Mouse (Mus musculus) heart, embryonic 15.5 days (tissue): ENCODE data around the gene a. TPM values are rescaled to one million over a fixed set of nuclear protein-coding genes. Genes with fewer than 3 reads are reported as not detected.

ENCODE experiments used
- ATAC-seq: fragments of 200-750 bp; cut with Nextera tagmentation; replicated peaks from 2 replicates; pipeline ENCODE4 v1.8.0; 2017; ENCODE audit warnings: low read depth, moderate TSS enrichment; ENCODE audit not compliant: insufficient number of reproducible peaks, insufficient read depth, low FRiP score
- H3K27ac ChIP-seq: fragments of 300-500 bp; sonication (generic); 2 replicates; pipeline ENCODE4 v1.5.1; 2015; ENCODE audit warnings: mild to moderate bottlenecking, inconsistent platforms
- H3K27me3 ChIP-seq: fragments of 300-500 bp; sonication (generic); 2 replicates; pipeline ENCODE4 v1.6.1; 2015; ENCODE audit warnings: inconsistent platforms
- H3K36me3 ChIP-seq: fragments of 300-500 bp; sonication (generic); 2 replicates; pipeline ENCODE4 v1.6.1; 2015; ENCODE audit warnings: mild to moderate bottlenecking, inconsistent platforms
- H3K4me1 ChIP-seq: fragments of 300-500 bp; sonication (generic); replicated peaks from 2 replicates; pipeline ENCODE4 v1.6.1; 2015; ENCODE audit warnings: inconsistent platforms
- H3K4me2 ChIP-seq: fragments of 300-500 bp; sonication (generic); 2 replicates; pipeline ENCODE4 v1.6.1; 2015; ENCODE audit warnings: inconsistent platforms, mild to moderate bottlenecking, moderate library complexity
- H3K4me3 ChIP-seq: fragments of 300-500 bp; sonication (generic); 2 replicates; pipeline ENCODE4 v1.5.1; 2015; ENCODE audit warnings: mild to moderate bottlenecking, inconsistent platforms
- H3K9ac ChIP-seq: fragments of 300-500 bp; sonication (generic); 2 replicates; pipeline ENCODE4 v1.6.1; 2015; ENCODE audit warnings: mild to moderate bottlenecking, inconsistent platforms
- H3K9me3 ChIP-seq: fragments of 300-500 bp; sonication (generic); replicated peaks from 2 replicates; pipeline ENCODE4 v1.6.1; 2016; ENCODE audit warnings: inconsistent platforms
- WGBS: fragments of 180-500 bp; shearing (Covaris S2); methylation state at CpG from one replicate; pipeline ENCODE4 v1.1.7; 2015; ENCODE audit warnings: mixed read lengths; 5-methylcytosine and 5-hydroxymethylcytosine counted together
- polyA plus RNA-seq: library from polyadenylated mRNA; unstranded; fragments of >200 nt; fragmentation: Nextera tagmentation; extraction: Ambion mirVana; gene quantifications from 2 replicates; pipeline ENCODE4 v1.2.1, GENCODE M21; 2015

a gene
- polyA plus RNA-seq, 1 experiment from 2014 or later: 0.30 TPM

DNA sequence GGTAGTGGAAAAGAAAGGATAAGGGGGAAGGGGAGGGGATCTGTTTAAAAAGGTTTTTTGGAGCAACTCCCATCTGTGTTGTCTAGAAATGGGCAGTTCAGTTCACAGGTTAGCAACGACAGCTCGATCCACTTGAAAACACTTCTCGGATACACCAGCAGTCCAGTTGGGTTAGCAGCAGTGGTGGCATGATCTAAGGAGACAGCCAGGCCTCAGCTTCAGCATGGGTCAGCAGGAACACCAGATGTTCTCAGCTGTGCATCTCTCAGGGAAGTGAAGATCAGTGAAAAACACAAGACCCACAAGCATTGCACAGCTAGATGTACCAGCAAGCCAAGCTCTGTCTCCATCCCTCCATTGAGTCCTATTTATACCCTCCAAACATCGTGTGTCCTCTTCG lies 295.1 kb downstream of the a start:
- WGBS: 80% methylated on average over 5 of the region's 5 CpGs
- H3K9ac ChIP-seq: no peak overlapping the region
- no peak overlapping the region for H3K4me2 ChIP-seq
- ATAC-seq: no peak
- H3K4me1 ChIP-seq: peaks cover 4% of the 10 kb centered on the region
- no peaks in the 10 kb centered on the region for H3K9me3 ChIP-seq
- H3K36me3 ChIP-seq: no peaks in the 10 kb centered on the region
- H3K4me3 ChIP-seq: no peak overlapping the region
- H3K27me3 ChIP-seq: 0 out of 2 replicates have a peak, but pooled peaks cover 2% of the 10 kb centered on the region
- H3K27ac ChIP-seq: no peak overlapping the region

DNA sequence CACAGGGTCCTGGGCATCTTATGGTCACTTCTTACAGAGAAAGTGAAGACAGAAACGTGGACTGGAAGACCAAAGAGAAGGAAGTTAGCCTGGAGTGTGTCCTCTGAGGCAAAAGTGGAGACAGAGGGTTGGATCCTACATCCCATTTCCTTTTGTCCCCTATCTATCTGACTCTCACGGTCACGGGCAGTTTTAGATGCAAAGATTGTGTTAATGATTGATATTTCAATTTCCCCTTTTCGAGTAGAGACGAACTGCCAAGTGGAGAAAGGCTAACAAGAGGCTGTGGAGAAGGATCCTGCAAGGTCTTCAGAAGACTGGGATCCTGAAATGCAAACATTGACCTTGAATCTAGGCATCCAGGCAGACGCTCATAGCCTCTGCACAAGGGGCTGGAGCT lies 297.1 kb downstream of the a start:
- Histone ChIP-seq H3K36me3 (no peaks in the 10 kb centered on the region), H3K9me3 (no peaks in the 10 kb centered on the region), H3K4me3 (no peak overlapping the region), H3K9ac (no peak overlapping the region), H3K4me1 (peaks cover 4% of the 10 kb centered on the region), H3K27ac (no peak overlapping the region), H3K27me3 (no peaks in the 10 kb centered on the region), H3K4me2 (no peak overlapping the region)
- no peak for ATAC-seq
- 69% methylated on average over 6 of the region's 6 CpGs for WGBS

DNA sequence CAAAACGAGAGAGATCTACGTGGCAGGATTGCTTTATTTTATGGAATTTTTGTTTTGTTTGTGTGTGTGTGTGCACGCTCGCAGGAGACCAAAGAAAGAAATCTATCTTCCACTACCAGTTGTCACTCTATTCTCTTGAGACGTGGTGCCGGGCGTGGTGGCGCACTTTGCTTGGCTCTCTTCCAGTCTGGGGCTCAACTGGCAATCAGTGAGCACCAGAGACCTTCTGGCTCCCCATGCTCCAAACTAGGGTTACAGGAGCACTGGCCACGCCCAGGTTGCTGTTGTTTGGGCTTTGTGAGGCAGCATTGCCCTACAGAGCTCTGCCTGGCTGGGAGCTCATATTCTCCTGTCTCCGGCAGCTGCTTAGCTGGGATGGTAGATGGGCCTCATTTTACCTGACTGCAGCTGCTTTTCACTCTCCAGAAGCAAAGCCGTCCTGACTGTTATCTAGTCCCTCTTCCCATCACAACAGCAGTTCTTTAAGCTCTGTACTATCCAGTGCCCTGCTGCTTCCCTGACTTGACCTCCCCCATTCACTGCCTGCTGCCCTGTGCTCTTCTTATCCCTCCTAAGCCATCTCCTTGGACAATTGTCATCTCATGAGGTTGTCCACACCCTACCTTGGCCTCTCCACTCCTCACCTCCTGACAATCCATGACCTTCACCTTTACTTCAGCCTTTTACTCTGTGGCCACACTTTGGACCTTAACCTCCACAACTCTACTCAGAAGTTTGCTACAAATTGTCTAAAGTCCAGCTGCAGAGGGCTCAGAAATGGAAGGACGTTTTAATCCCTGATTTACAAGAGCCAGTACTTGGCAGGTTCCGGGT lies 299.9 kb downstream of the a start:
- no peak overlapping the region for H3K4me3 ChIP-seq
- 55% methylated on average over 13 of the region's 13 CpGs for WGBS
- ATAC-seq: no peak
- no peaks in the 10 kb centered on the region for H3K9me3 ChIP-seq
- H3K4me2 ChIP-seq: no peak overlapping the region
- H3K27ac ChIP-seq: no peak overlapping the region
- H3K36me3 ChIP-seq: no peaks in the 10 kb centered on the region
- H3K27me3 ChIP-seq: no peaks in the 10 kb centered on the region
- peaks cover 4% of the 10 kb centered on the region for H3K4me1 ChIP-seq
- H3K9ac ChIP-seq: no peak overlapping the region

DNA sequence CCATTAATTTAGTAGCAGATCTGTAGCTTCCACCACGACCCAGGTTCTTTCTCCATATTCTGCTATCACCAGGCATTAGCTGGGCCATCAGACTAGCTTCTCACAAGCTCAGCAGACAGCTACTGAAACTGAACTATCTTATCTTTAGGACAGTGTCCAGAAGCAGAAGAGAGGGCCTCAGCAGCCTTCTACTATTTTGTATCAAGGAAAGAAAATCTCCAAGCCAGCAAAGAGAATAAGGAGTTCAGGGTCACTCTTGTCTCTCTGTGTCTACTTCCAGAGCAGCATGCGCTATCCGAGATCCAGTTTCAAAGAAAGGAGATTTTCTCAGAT lies 300.5 kb downstream of the a start:
- Histone ChIP-seq H3K4me1 (peaks cover 4% of the 10 kb centered on the region), H3K9me3 (no peaks in the 10 kb centered on the region), H3K27me3 (no peaks in the 10 kb centered on the region), H3K36me3 (no peaks in the 10 kb centered on the region), H3K9ac (no peak overlapping the region), H3K27ac (no peak overlapping the region), H3K4me3 (no peak overlapping the region), H3K4me2 (no peak overlapping the region)
- no peak for ATAC-seq
- WGBS: 55% methylated on average over 3 of the region's 3 CpGs

DNA sequence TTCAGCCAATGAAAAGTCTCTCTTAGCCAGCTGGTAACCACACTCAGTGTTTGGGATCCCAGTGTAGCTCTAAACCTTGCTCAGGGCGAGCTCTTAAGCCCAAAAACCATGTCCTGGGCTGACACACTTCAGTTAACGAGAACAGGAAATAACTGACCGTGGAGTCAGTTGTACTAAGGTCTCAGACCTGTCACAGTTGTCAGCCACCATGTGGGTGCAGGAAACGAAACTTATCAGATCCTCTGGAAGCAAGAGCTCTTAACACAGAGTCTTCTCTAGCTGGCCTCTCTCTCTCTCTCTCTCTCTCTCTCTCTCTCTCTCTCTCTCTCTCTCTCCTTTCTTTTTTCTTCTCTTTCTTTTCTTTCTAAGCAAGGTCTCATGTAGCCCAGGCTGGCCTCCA lies 302.2 kb downstream of the a start:
- peaks cover 4% of the 10 kb centered on the region for H3K4me1 ChIP-seq
- no peak for ATAC-seq
- 25% methylated on average over 4 of the region's 4 CpGs for WGBS
- H3K9me3 ChIP-seq: no peaks in the 10 kb centered on the region
- no peak overlapping the region for H3K4me2 ChIP-seq
- no peaks in the 10 kb centered on the region for H3K36me3 ChIP-seq
- H3K27me3 ChIP-seq: no peaks in the 10 kb centered on the region
- H3K27ac ChIP-seq: no peak overlapping the region
- H3K4me3 ChIP-seq: no peak overlapping the region
- no peak overlapping the region for H3K9ac ChIP-seq

DNA sequence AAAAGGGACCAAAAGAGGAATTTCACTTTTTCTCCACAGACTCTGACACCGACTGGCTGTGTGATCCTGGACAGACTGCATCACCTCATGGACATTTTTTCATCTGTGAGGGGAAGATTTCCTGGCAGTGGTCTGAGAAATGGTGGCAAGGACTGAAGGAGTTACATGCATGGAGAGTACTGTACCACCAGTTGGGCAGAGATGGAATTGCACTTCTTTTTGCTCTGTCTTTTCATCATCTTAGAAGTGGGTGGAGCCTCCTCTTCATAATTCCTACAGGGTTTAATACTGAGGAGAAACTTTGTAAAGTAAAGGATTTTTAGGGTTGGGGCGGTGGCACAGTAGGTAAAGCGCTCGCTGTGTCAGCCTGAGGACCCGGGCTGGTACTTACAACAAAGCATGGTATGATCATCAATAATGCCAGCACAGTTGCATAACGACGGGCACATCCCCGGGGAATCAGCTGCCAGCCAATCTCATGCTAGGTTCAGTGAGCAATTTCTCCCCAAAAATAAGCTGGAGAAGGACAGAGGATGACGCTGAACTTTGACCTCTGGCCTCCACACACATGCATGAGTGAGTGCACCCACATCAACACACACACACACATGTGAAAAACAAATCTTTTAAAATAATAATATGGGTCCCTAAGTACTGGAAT lies 307.6 kb downstream of the a start:
- Histone ChIP-seq H3K9me3 (no peaks in the 10 kb centered on the region), H3K27ac (no peak overlapping the region), H3K4me1 (no peaks in the 10 kb centered on the region; the same call in 1 of the 2 replicates), H3K4me2 (no peak overlapping the region), H3K9ac (no peak overlapping the region), H3K4me3 (no peak overlapping the region), H3K27me3 (no peaks in the 10 kb centered on the region), H3K36me3 (no peaks in the 10 kb centered on the region)
- ATAC-seq: no peak
- 84% methylated on average over 9 of the region's 9 CpGs for WGBS

DNA sequence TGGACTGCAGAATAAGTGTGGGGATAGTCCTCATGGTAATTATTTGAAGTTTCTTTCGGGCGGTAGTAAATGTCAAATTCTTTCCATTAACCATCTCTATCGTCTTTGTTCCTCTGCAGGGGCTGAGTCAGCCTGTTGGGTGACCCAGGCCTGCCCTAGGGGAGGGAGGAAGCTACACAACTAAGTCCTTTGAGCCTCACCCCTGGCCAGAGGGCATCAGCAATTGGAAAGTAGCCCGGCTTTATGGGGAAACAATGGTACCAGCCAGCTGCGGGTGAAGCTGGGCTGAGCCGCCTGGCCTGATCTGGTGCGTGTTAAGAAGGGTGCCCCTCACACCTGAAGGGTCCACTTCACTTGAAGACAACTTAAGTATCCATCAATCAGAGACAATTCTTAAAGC lies 308.2 kb downstream of the a start:
- Histone ChIP-seq H3K4me2 (no peak overlapping the region), H3K27me3 (no peaks in the 10 kb centered on the region), H3K9ac (no peak overlapping the region), H3K9me3 (no peaks in the 10 kb centered on the region), H3K4me1 (no peaks in the 10 kb centered on the region; the same call in 1 of the 2 replicates), H3K27ac (no peak overlapping the region), H3K36me3 (no peaks in the 10 kb centered on the region), H3K4me3 (no peak overlapping the region)
- no peak; the same call in 1 of the 2 replicates for ATAC-seq
- WGBS: 51% methylated on average over 7 of the region's 7 CpGs

DNA sequence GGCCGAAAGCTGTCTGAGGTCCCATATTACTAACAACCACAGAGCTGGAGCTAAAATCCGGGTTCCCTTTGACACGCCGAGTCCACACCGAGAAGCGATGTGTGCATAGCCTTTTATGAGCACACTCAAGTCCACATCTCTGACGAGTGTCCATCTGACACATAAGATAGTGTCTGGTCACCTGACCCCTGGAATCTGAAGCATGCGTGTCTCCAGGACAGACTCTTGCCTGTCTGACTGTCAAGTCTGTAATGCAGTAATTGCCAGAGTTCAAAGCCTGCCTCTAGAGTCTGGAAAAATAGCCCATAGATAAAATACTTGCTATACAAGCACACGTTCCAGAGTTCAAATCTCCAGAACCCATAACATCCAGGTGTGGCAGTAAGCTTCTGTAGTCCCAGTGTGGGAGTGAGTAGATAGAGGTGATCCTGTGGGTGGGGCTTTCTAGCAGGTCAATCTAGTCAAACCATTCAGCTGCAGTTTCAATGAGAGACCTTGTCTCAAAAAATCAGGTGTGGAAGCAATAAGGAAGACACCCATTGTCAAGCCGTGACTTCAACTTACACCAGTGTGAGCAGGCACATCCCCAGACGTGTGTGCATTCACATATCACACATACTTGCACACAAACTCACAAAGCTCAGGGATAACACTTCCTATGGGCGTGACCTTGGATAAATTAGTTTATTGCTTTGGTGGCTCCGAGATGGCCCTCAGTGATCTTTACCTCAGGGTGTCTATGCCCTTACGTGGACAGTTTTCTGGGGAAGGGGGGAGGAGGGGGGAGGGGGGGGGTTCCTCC lies 309.0 kb downstream of the a start:
- Histone ChIP-seq H3K9ac (no peak overlapping the region), H3K27me3 (no peaks in the 10 kb centered on the region), H3K4me1 (no peaks in the 10 kb centered on the region; the same call in 1 of the 2 replicates), H3K4me2 (no peak overlapping the region), H3K36me3 (no peaks in the 10 kb centered on the region), H3K9me3 (no peaks in the 10 kb centered on the region), H3K27ac (no peak overlapping the region), H3K4me3 (no peak overlapping the region)
- 57% methylated on average over 14 of the region's 14 CpGs for WGBS
- no peak for ATAC-seq

Other genes with a start within 250 kb of the a start
- 0.43 and 0.99 TPM in 2 replicates for gene 1700003F12Rik, start 244.3 kb upstream of the a start, polyA plus RNA-seq
- gene Actl10, start 239.6 kb upstream of the a start, polyA plus RNA-seq: 0.22 and 0.26 TPM in 2 replicates
- 2.0 and 2.4 TPM in 2 replicates for gene Necab3, start 232.5 kb upstream of the a start, polyA plus RNA-seq
- gene E2f1, start 221.5 kb upstream of the a start, polyA plus RNA-seq: 17.0 and 23.1 TPM in 2 replicates
- gene Pxmp4, start 187.7 kb upstream of the a start, polyA plus RNA-seq: 24.6 and 27.1 TPM in 2 replicates
- gene Zfp341, start 178.1 kb upstream of the a start, polyA plus RNA-seq: 0.53 and 0.77 TPM in 2 replicates
- gene 4930519P11Rik, start 178.0 kb upstream of the a start, polyA plus RNA-seq: not detected in 2 replicates
- gene Chmp4b, start 139.7 kb upstream of the a start, polyA plus RNA-seq: 24.1 and 25.1 TPM in 2 replicates
- gene Gm14214, start 21.4 kb upstream of the a start, polyA plus RNA-seq: not detected in 2 replicates
- 28.9 and 32.9 TPM in 2 replicates for gene Raly, start 306 bp upstream of the a start, polyA plus RNA-seq
- gene Eif2s2, start 101.5 kb downstream of the a start, polyA plus RNA-seq: 49.6 and 66.3 TPM in 2 replicates
- gene Gm14226, start 226.9 kb downstream of the a start, polyA plus RNA-seq: 0.39 and 0.42 TPM in 2 replicates